Mouse (Mus musculus) bone marrow macrophage, adult 2 months (primary cell): ENCODE data around the gene Imp3.

Source experiments
- CTCF ChIP-seq: IDR thresholded peaks from 2 replicates; pipeline ENCODE4 v1.5.1; 2012; ENCODE audit warnings: low read depth, mild to moderate bottlenecking, low read length, moderate library complexity
- POLR2A ChIP-seq: IDR thresholded peaks from 2 replicates; pipeline ENCODE4 v1.6.1; 2012; ENCODE audit warnings: mild to moderate bottlenecking, low read depth, low read length, borderline replicate concordance

DNA sequence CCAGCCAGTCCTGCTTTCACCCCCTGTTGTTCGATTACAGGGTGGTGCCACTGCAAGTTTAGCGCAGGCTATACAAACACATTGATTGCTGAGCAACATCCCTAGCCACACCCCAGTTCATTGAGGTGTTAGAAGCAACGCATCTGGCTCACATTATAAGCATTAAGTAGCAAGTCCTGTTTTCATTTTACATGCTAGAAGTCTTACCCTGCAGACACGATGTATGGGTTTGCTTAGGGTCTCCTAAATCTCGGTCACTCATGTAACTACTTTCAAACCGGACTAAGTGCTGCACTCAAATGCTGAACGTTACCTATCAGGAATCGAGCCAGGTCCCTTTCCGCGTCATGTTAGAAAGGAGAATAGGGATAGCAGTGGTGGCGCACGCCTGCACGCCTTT lies 12.5 kb downstream of the Imp3 start:
- TF ChIP-seq CTCF (no peak), POLR2A (no peak)
